Mouse (Mus musculus) urinary bladder, postnatal 25 days (tissue): ENCODE results near the gene Olfr906.

Source experiments
- DNase-seq: peaks from one replicate; pipeline ENCODE4 v3.0.0; 2022; ENCODE audit warnings: low spot score

The Olfr906 gene

DNA sequence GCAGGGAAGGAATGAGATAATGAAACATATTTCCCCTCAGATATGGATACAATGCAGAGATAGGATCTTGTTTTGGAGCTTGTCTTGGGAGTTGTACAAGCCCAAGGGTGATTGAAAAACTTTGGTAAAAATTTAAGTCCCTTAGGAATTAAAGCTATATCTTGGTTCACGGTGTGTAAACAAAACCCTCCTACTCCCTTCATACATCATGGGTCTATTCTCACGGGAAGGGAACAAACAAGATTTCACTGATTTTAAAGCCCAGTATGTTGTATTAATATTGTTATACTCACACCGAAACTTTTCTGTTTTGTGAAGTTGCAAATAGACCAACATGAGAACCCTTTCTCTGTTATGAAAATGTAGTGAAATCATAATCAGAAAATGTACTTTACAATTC lies at the start of gene Olfr906:
Gene Olfr906, plus strand, starts transcription at position 301 of the 400 bp plus-strand sequence.
- DNase-seq, result no peak

GRCm38 (mm10) chr9:38447352-38447751 lies 39.5 kb upstream of the Olfr906 start, which contains the start of gene Olfr902:
Gene Olfr902 (plus strand): TSS chr9:38447652.
- DNase-seq, result no peak

GRCm38 (mm10) chr9:38462844-38463243 lies 24.0 kb upstream of the Olfr906 start, which contains the start of gene Olfr904:
Gene Olfr904 (plus strand): TSS chr9:38463144.
- DNase-seq, result no peak

DNA sequence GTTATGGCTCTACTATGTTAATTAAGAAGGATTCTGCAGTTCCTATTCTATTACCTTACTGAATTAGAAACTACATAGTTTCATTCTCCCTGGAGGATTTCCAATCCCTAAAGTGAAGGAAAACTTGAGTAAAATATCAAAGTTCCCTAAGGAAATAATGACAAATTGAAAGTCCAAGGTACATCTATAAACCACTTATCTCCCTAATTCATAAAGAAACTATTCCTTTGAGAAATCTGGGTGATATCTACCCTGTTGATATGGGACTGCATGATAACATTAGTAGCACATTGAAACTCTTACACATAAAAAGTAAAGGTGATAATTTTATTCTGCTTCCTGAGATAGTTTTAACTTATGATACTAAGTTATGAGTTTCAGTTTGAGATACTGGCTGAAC lies 16.1 kb upstream of the Olfr906 start, which contains the start of gene Olfr905:
Gene Olfr905, plus strand, starts transcription at position 301 of the 400 bp plus-strand sequence.
- DNase-seq, result no peak

DNA sequence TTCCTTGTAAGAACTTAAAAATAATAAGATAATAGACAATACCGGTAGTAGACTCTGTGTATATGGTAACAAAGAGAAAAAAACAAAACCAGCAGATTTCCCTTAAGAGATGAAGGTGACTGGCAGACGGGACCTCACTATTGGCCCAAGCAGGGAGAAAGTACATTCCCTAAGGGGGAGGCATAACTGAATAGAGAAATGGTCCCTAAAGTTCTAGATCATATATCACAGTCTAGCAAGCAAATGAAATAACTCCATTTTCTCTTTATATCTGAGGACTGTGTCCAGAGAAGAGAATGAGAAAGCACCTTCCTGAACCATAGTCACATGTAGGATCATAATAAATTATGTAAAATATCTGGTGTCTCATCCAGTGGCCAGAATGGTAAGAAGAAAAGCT lies 8.6 kb downstream of the Olfr906 start, which contains the start of gene Olfr907:
Gene Olfr907, plus strand, starts transcription at position 301 of the 400 bp plus-strand sequence.
- DNase-seq, result no peak

GRCm38 (mm10) chr9:38512353-38512752 lies 25.5 kb downstream of the Olfr906 start:
- no peak for DNase-seq

DNA sequence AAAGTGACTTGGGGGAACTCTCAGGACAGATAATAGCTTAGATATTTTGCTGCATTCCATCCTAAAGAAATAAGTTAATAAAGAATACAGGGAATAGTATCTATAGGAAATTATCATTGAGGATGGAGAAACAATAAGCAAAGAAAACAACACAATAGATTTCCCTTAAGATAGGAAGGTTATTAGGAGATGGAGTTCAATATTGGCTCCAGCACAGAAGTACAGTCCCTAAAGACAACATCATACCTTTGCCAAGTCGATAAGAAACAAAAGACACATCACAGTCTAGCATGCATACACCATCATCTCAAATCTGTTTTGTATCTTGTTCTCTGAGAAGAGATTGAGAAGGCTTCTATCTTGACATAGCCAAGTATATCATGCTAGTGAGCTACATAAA lies 34.4 kb downstream of the Olfr906 start, which contains the start of gene Olfr911-ps1:
Gene Olfr911-ps1, plus strand, starts transcription at position 301 of the 400 bp plus-strand sequence.
- DNase-seq, result no peak

GRCm38 (mm10) chr9:38537549-38537948 lies 50.7 kb downstream of the Olfr906 start, which contains the start of gene Olfr910:
Gene Olfr910 (plus strand): TSS chr9:38537849.
- DNase-seq, result no peak
